Mouse (Mus musculus) erythroblast, embryonic 14.5 days (primary cell): Measurements from ENCODE around the gene Lipc.

Experiments
- GATA1 ChIP-seq: IDR thresholded peaks from 2 replicates; pipeline ENCODE4 v1.6.1; 2012; ENCODE audit warnings: low read length, inconsistent platforms, mixed read lengths
- TAL1 ChIP-seq: IDR thresholded peaks from 3 replicates; pipeline ENCODE4 v1.6.1; 2012; ENCODE audit warnings: low read length, inconsistent platforms, mixed read lengths

GRCm38 (mm10) chr9:70790621-70791020 is 161.4 kb downstream of the Lipc start:
- TF ChIP-seq GATA1 = no peak
- no peak for TF ChIP-seq TAL1
